Mouse (Mus musculus) frontal cortex, adult 2 months (tissue): ENCODE measurements around the gene Syt13. TPM values are rescaled to one million over a fixed set of nuclear protein-coding genes. Genes with fewer than 3 reads are reported as not detected.

Experiments used
- DNase-seq, 2 experiments: peaks; one replicate each; pipeline ENCODE4 v3.0.0; 2022; ENCODE audit warnings: low spot score in 1 of 2; ENCODE audit errors: extremely low spot score in 1 of 2
- polyA plus RNA-seq: library from polyadenylated mRNA; depleted of rRNA; stranded (reverse); fragments of >200 nt; gene quantifications from 2 replicates; pipeline ENCODE4 v1.2.3, GENCODE M21; 2012; rRNA removed

The Syt13 gene
- polyA plus RNA-seq, 1 experiment: 103 TPM

GRCm38 (mm10) chr2:92991976-92992375, 77.1 kb downstream of the Syt13 start:
- no peak for DNase-seq

- no peak for DNase-seq
These were observed 90.1 kb downstream of the Syt13 start for GRCm38 (mm10) chr2:93005028-93005427.

Other genes starting within 250 kb of the Syt13 start
- 7.9 and 8.0 TPM in 2 replicates for gene Prdm11, start 131.1 kb downstream of the Syt13 start, polyA plus RNA-seq